Mouse (Mus musculus) colon, adult 2 months (tissue): ENCODE results near the gene Gap43. TPM values are rescaled to one million over a fixed set of nuclear protein-coding genes. Genes with fewer than 3 reads are reported as not detected.

Source experiments
- polyA plus RNA-seq: library from polyadenylated mRNA; depleted of rRNA; stranded (reverse); fragments of >200 nt; gene quantifications from 2 replicates; pipeline ENCODE4 v1.2.3, GENCODE M21; 2012; rRNA removed

Gap43 gene
- 2.0 and 2.9 TPM in 2 replicates for polyA plus RNA-seq

GRCm38 (mm10) chr16:42340021-42340768 lies at the start of gene Gap43:
Gene Gap43, minus strand, starts transcription at chr16:42340651.

